Mouse (Mus musculus): ENCODE data around the gene Crybg3. TPM values are rescaled to one million over a fixed set of nuclear protein-coding genes. Genes with fewer than 3 reads are reported as not detected.

Crybg3 gene
- polyA plus RNA-seq, 1 experiment: 14.1 TPM

DNA sequence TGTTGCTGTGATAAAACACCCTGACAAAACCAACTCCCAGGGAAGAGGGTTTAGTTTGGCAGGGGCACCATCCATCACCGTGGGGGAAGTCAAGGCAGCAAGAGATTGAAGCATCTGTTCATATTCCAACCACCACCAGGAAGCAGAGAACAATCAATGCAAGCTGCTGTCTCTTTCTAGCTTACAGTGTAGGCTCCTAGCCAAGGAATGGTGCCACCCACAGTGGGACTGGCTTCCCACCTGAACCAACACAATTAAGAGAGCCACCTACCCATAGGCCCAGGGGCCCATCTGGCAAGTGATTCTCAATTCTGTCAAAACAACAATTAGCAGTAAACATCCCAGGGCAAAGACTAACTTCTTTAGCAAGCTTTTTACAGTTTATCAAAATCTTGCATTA is 152.6 kb downstream of the Crybg3 start:
- Histone ChIP-seq H3K4me3 (ENCODE audit: insufficient read depth, low read length) (no peak overlapping the region), H3K27ac (ENCODE audit: insufficient read depth, low read length) (no peak overlapping the region), H3K4me1 (ENCODE audit: control insufficient read depth, insufficient read depth, low read length) (no peaks in the 10 kb centered on the region)
- TF ChIP-seq POLR2A (IDR thresholded peaks at IDR 0.05; ENCODE audit: low read depth, low read length) (no peak), CTCF (IDR thresholded peaks at IDR 0.05; ENCODE audit: borderline replicate concordance, insufficient read depth, low read length) (no peak)

DNA sequence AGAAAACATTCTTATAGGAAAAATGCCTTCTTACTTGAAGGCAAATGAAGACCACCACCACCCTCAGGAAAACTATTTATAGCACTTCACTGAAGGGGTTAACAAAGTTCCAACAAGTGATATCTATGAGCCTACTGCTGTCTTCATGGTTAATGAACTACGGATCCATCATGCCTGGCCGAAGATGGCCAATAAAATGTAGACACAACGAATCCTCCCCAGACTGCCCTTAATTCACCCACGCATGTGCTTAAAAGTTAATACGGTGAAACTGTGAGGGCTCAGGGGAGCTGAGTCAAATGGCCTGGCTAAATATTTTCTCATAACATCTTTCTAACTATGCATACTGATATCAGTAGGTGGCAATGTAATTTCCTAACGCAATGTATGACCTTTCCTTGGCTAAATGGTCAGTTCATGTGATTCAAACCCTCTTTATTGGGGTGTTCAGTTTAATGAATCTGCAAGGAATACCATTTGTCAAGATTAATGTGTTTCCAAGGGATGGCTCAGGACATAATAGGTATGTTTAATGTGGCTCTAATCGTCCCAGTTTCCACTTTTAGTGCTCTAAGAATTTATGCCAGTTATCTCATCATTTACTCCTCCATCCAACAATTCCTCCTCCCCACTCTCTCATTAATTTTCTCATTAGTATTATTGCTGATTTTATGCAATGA is 155.8 kb downstream of the Crybg3 start:
- no peaks in the 10 kb centered on the region for H3K4me1 ChIP-seq (ENCODE audit: control insufficient read depth, insufficient read depth, low read length)
- TF ChIP-seq POLR2A (IDR thresholded peaks at IDR 0.05; ENCODE audit: low read depth, low read length) (no peak), CTCF (IDR thresholded peaks at IDR 0.05; ENCODE audit: borderline replicate concordance, insufficient read depth, low read length) (no peak)
- H3K27ac ChIP-seq (ENCODE audit: insufficient read depth, low read length): no peak overlapping the region
- H3K4me3 ChIP-seq (ENCODE audit: insufficient read depth, low read length): no peak overlapping the region

Other genes with a start within 250 kb of the Crybg3 start
- gene Olfr209, start 237.0 kb downstream of the Crybg3 start, polyA plus RNA-seq (2011; ENCODE audit: insufficient read length, low read depth, missing spikeins): not detected in 2 replicates
- gene Gabrr3, start 193.6 kb downstream of the Crybg3 start, polyA plus RNA-seq (2011; ENCODE audit: insufficient read length, low read depth, missing spikeins): not detected in 2 replicates
- 25.3 and 27.7 TPM in 2 replicates for gene Riox2, start 129.2 kb downstream of the Crybg3 start, polyA plus RNA-seq (2011; ENCODE audit: insufficient read length, low read depth, missing spikeins)
- gene Arl6, start 38.4 kb upstream of the Crybg3 start, polyA plus RNA-seq (2011; ENCODE audit: insufficient read length, low read depth, missing spikeins): 14.8 and 18.7 TPM in 2 replicates